Mouse (Mus musculus): ENCODE data around the gene Myh14. TPM values are rescaled to one million over a fixed set of nuclear protein-coding genes. Genes with fewer than 3 reads are reported as not detected.
A peak's percentile ranks its signal among the peaks of the same experiment; 100 is the strongest.

The Myh14 gene
- total RNA-seq, 2 experiments from 2014 or later: 5.5 to 9.8 TPM

GRCm38 (mm10) chr7:44572956-44573484 lies 97.6 kb downstream of the Myh14 start:
- DNase-seq: no peak

DNA sequence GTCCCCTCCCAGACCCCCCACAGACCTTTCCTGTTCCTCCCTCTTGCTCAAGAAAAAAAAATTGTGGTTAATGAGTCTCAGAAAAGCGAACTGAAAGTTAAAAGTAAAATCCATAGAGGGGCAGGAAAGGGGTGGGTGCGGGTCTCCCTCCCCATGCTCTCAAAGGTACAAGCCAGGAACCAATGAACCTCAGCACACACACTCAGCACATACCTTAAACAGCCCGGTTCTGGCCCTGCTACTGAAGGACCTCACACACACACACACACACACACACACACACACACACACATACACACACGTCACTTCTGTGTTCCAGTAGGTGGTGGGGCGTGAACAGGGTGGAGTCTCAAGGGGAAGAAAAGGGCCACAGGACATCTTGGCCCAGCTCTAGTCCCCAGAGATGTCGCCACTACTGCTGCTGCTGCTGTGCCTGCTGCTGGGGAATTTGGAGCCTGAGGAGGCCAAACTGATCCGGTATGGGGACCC lies 98.4 kb downstream of the Myh14 start, which contains the start of gene Napsa:
Gene Napsa (plus strand): TSS at position 168 of the 489 bp plus-strand sequence.
- peak; percentile 20 for DNase-seq

- no peak for DNase-seq
These were observed 98.8 kb downstream of the Myh14 start for GRCm38 (mm10) chr7:44571811-44572210.

GRCm38 (mm10) chr7:44570989-44571388 lies 99.7 kb downstream of the Myh14 start:
- DNase-seq: peak; percentile 20

DNA sequence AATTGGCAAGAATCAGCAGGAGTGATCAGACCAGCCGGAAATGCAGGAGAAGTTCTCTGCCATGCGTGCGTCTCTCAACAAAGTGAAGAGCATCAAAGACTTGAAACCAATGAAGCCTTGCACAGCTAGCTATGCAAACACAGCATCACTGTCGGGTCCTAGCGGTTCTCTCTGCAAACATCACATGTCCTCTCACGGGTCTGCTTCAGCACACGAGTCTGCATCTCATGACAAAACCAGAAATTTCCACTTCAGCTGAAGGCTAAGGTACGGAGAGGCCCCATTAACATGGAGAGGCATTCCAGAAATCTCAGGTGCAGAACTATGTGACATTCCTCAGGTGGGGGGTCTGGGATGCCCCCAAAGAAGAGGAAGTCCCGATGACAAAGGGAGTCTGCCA lies 101.8 kb downstream of the Myh14 start:
- no peak for DNase-seq

GRCm38 (mm10) chr7:44565414-44565813 lies 105.2 kb downstream of the Myh14 start:
- DNase-seq: no peak

- no peak for DNase-seq
These were observed 106.2 kb downstream of the Myh14 start for GRCm38 (mm10) chr7:44564486-44564885.

GRCm38 (mm10) chr7:44563284-44563683 lies 107.4 kb downstream of the Myh14 start:
- no peak for DNase-seq

DNA sequence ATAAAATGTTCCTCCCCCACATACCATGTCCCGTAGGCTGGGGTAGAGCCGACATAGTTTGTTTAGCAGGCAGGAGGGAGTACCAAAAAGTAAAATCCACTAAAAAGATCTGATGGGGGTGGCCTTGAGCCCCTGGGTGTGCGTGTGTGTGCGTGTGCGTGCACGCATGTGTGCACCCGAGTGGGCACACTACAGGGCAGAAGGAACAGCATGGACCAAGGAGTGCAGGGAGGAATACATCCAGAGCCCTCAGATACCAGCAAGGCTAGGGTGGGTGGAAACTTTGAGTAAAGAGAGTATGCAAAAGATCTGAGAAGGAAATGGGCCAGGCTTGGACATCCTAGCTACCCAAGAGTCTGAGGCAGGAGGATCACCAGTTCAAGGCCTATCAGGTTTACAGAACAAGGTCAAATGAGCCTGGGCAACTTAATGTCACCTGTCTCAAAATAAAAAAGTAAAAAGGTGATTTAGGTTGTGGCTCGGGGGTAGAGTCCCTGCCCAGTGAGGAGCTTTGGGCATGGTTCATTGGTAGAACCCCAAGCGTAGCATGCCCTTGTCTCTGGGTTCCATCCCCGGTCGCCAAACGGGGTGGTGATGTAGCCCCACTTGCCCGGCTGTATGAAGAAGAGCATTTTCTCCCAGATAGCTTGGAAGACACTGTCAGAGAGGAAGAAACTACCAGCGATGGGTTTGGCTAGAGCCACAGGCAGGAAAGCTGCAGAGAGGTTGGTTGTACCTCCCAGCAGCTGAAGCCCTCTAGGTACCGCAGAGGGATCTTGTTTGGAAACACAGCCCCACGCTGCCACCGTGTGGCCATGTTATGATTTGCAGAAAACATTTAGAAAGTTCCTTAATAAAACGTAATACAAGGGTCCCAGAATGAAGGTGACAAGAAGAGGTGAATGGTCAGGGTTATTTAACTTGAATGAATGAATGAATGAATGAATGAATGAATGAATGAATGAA lies 109.9 kb downstream of the Myh14 start:
- peak; percentile 87 for DNase-seq

DNA sequence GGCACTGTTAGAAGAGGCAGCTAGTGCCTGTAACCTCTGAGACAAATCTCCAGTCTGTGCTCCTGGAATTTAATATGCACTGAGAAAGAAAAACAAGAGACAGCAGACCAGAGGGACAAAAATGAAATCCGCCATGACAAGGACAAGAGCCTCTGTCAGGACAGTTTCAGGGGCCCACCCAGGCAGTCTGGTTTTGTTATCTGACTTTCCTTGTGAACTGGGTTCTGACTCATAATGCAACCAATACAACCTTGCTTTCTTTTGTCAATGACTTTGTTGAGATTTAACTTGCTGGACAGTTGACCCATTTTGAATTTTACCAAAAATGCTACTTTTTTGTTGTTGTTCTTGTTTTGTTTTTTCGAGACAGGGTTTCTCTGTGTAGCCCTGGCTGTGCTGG lies 113.0 kb downstream of the Myh14 start:
- DNase-seq: no peak

Other genes starting within 250 kb of the Myh14 start
- gene Lrrc4b, start 241.8 kb downstream of the Myh14 start, total RNA-seq (2021): 10 to 100 TPM in 1 of 2 experiments, 1 to 10 TPM in 1; 5.5 to 10.0 TPM
- 10 to 100 TPM in 1 of 2 experiments, 1 to 10 TPM in 1; 8.4 to 14.5 TPM for gene Aspdh, start 205.5 kb downstream of the Myh14 start, total RNA-seq (2021)
- 10 to 100 TPM; 42.2 to 52.0 TPM for gene Josd2, start 202.9 kb downstream of the Myh14 start, total RNA-seq (2021)
- 10 to 100 TPM; 88.8 to 91.1 TPM for gene Emc10, start 174.3 kb downstream of the Myh14 start, total RNA-seq (2021)
- 10 to 100 TPM; 12.4 to 16.0 TPM for gene Fam71e1, start 174.3 kb downstream of the Myh14 start, total RNA-seq (2021)
- 10 to 100 TPM; 31.9 to 40.8 TPM for gene Mybpc2, start 146.2 kb downstream of the Myh14 start, total RNA-seq (2021)
- 1 to 10 TPM; 6.5 to 7.3 TPM for gene Spib, start 138.8 kb downstream of the Myh14 start, total RNA-seq (2021)
- gene Pold1, start 122.0 kb downstream of the Myh14 start, total RNA-seq (2021): 10 to 100 TPM; 20.6 to 30.7 TPM
- gene Nr1h2, start 116.9 kb downstream of the Myh14 start, total RNA-seq (2021): 10 to 100 TPM; 90.7 to 91.0 TPM
- 1 to 10 TPM; 3.2 to 3.9 TPM for gene Napsa, start 98.5 kb downstream of the Myh14 start, total RNA-seq (2021)
- 1 to 10 TPM; 4.7 to 4.8 TPM for gene Kcnc3, start 80.2 kb downstream of the Myh14 start, total RNA-seq (2021)
- gene Izumo2, start 37.9 kb upstream of the Myh14 start, total RNA-seq (2021): not detected
- 10 to 100 TPM; 34.3 to 40.2 TPM for gene Vrk3, start 77.6 kb upstream of the Myh14 start, total RNA-seq (2021)
- gene Zfp473, start 80.2 kb upstream of the Myh14 start, total RNA-seq (2021): under 1 TPM; 0.33 to 0.45 TPM
- 10 to 100 TPM; 44.3 to 47.1 TPM for gene Nup62, start 145.2 kb upstream of the Myh14 start, total RNA-seq (2021)
- 1 to 10 TPM; 5.2 TPM for gene Il4i1, start 145.5 kb upstream of the Myh14 start, total RNA-seq (2021)
- gene Atf5, start 145.8 kb upstream of the Myh14 start, total RNA-seq (2021): 100 to 1,000 TPM; 144 to 202 TPM
- 100 to 1,000 TPM in 1 of 2 experiments, 10 to 100 TPM in 1; 92.4 to 109 TPM for gene Akt1s1, start 178.1 kb upstream of the Myh14 start, total RNA-seq (2021)
- 10 to 100 TPM; 61.9 to 73.1 TPM for gene Tbc1d17, start 178.2 kb upstream of the Myh14 start, total RNA-seq (2021)
- 10 to 100 TPM; 37.6 to 38.6 TPM for gene Pnkp, start 186.3 kb upstream of the Myh14 start, total RNA-seq (2021)
- gene Ptov1, start 198.9 kb upstream of the Myh14 start, total RNA-seq (2021): 100 to 1,000 TPM; 239 to 266 TPM
- 10 to 100 TPM; 73.7 to 83.7 TPM for gene Med25, start 221.9 kb upstream of the Myh14 start, total RNA-seq (2021)
- 10 to 100 TPM; 19.5 to 24.8 TPM for gene Fuz, start 225.2 kb upstream of the Myh14 start, total RNA-seq (2021)